26 mouse cellular contexts compared by ENCODE assay signal in the genomic region with DNA sequence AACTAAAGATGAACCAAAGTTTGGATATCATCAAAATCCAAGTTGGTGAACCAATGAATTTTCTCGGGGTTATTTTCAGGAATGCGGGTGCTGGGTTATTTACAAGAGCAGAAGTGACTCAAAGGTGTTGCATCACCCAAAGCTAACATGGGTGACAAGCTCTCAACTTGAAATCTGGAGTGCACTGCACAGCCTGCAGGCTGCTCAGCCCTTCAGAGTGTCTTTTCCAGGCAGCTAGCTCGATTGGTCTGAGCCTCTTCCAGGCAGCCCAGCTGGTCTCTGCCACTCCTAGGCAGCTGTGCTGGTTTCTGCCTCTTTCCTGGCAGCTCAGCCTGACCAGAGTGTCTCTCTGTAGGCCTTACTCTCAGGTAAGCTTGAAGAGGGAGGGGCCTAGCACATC.
A peak's percentile ranks its signal among the peaks of the same experiment; 100 is the strongest.
DNase-seq lines count a peak whose midpoint lies in the region; ATAC-seq and TF ChIP-seq lines count a peak whose summit lies in the region.
"Had no signal": no experiment of that assay in that cellular context is flagged by ENCODE, and none has a peak within 500 bp of the region (broad histone marks: within the 10 kb centered on the region; RNA-seq: fewer than 3 reads in every experiment).

No protein-coding gene starts in this region.

- no peaks in the 10 kb centered on the region for H3K36me3 ChIP-seq in myocyte (ENCODE audit: control insufficient read depth, insufficient read depth)
- no peaks in the 10 kb centered on the region for H3K36me3 ChIP-seq in midbrain, embryonic 15.5 days (replicated peaks)
- H3K36me3 ChIP-seq: heart, embryonic 12.5 days; midbrain, embryonic 13.5 days; neural tube, embryonic 15.5 days had no signal

- TF ChIP-seq POLR2A in lung, adult 2 months (IDR thresholded peaks at IDR 0.05; ENCODE audit: borderline replicate concordance, extremely low read depth, low read depth, low read length), result no peak
- TF ChIP-seq POLR2A in myocyte (IDR thresholded peaks at IDR 0.05; ENCODE audit: insufficient read length, low read depth), result no peak

- no peak overlapping the region for H3K27ac ChIP-seq in midbrain, embryonic 15.5 days
- H3K27ac ChIP-seq: forebrain, embryonic 13.5 days; hindbrain, embryonic 14.5 days; liver, embryonic 14.5 days; midbrain, embryonic 13.5 days; neural tube, embryonic 15.5 days had no signal

- no peaks in the 10 kb centered on the region for H3K79me2 ChIP-seq in myocyte (ENCODE audit: control insufficient read depth, insufficient read depth)

- H3K4me2 ChIP-seq in myocyte (ENCODE audit: low read depth), result no peak overlapping the region
- H3K4me2 ChIP-seq in midbrain, embryonic 15.5 days, result no peak overlapping the region
- H3K4me2 ChIP-seq: forebrain, embryonic 13.5 days; heart, embryonic 12.5 days; hindbrain, embryonic 14.5 days; midbrain, embryonic 13.5 days; neural tube, embryonic 15.5 days had no signal

- no peak for TF ChIP-seq CTCF in lung, adult 2 months (IDR thresholded peaks at IDR 0.05; ENCODE audit: insufficient read depth, low read length)

- H3K4me3 ChIP-seq in lung, adult 2 months (replicated peaks; ENCODE audit: extremely low read depth, low read depth, low read length), result no peak overlapping the region
- no peak overlapping the region for H3K4me3 ChIP-seq in myocyte
- H3K4me3 ChIP-seq in midbrain, embryonic 15.5 days, result no peak overlapping the region
- H3K4me3 ChIP-seq: forebrain, embryonic 13.5 days; heart, embryonic 12.5 days; midbrain, embryonic 13.5 days; neural tube, embryonic 15.5 days had no signal

- ATAC-seq in midbrain, embryonic 15.5 days (replicated peaks), result no peak
- ATAC-seq: forebrain, embryonic 13.5 days; inflammation-experienced regulatory T-cells, adult 6 months; midbrain, embryonic 13.5 days had no signal

- H3K4me1 ChIP-seq in lung, adult 2 months (ENCODE audit: control insufficient read depth, insufficient read depth, low read length), result peaks cover 4% of the 10 kb centered on the region
- H3K4me1 ChIP-seq in midbrain, embryonic 15.5 days, result no peaks in the 10 kb centered on the region
- H3K4me1 ChIP-seq: forebrain, embryonic 13.5 days; heart, embryonic 12.5 days; midbrain, embryonic 13.5 days; neural tube, embryonic 15.5 days had no signal

- no peak overlapping the region for H3ac ChIP-seq in myocyte (ENCODE audit: control insufficient read depth, insufficient read length)

- peak; percentile 20 to 30 for DNase-seq in lung, adult 18-20 months
- DNase-seq in lung, adult 2 months, result no peak
- DNase-seq in 416B (ENCODE audit: low read depth) (peak; percentile 43), adipocyte (ENCODE audit: low spot score) (peak; percentile 8)
- DNase-seq in layer of hippocampus, adult 11-12 months (ENCODE audit: low spot score), result no peak
- DNase-seq: adrenal gland, adult 8-10 months; cerebellum, adult 9-10 months; cerebellum, postnatal 36 days; gastrocnemius, postnatal 25 days; heart, adult 18-20 months; heart, postnatal 4 days; kidney, adult 11 months; layer of hippocampus, postnatal 36 days; left cerebral cortex, postnatal 4 days; liver; spleen, adult 18-20 months; thymus, postnatal 14 days had no signal

- WGBS in lung, adult 2 months, result 59% methylated on average over 3 of the region's 3 CpGs
- WGBS in midbrain, embryonic 15.5 days, result 78% methylated on average over 3 of the region's 3 CpGs

- H3K9me3 ChIP-seq in midbrain, embryonic 15.5 days, result no peaks in the 10 kb centered on the region
- H3K9me3 ChIP-seq: forebrain, embryonic 13.5 days; heart, embryonic 12.5 days; midbrain, embryonic 13.5 days; neural tube, embryonic 15.5 days had no signal

- no peaks in the 10 kb centered on the region for H3K27me3 ChIP-seq in myocyte (ENCODE audit: control insufficient read depth, insufficient read depth, insufficient read length)
- no peaks in the 10 kb centered on the region for H3K27me3 ChIP-seq in midbrain, embryonic 15.5 days (replicated peaks)
- H3K27me3 ChIP-seq: forebrain, embryonic 13.5 days; heart, embryonic 12.5 days; midbrain, embryonic 13.5 days; neural tube, embryonic 15.5 days had no signal

- H3K9ac ChIP-seq in midbrain, embryonic 15.5 days, result no peak overlapping the region
- H3K9ac ChIP-seq: forebrain, embryonic 13.5 days; heart, embryonic 12.5 days; hindbrain, embryonic 14.5 days; liver, embryonic 14.5 days; midbrain, embryonic 13.5 days; neural tube, embryonic 15.5 days had no signal

TF ChIP-seq in myocyte, 11 proteins besides CTCF, POLR2A, EP300 and RAD21:
- peak; percentile 62 for TF ChIP-seq CEBPB (IDR thresholded peaks at IDR 0.05; ENCODE audit: insufficient read depth, poor library complexity, severe bottlenecking)
- TF ChIP-seq MYOG (IDR thresholded peaks at IDR 0.05; ENCODE audit: control insufficient read depth in 1 of 3, insufficient read depth in 1 of 3, insufficient read length in 2 of 3, low read depth in 2 of 3), result peak; percentile 12 to 73 (median 22)
- TF ChIP-seq MYOD1 (IDR thresholded peaks at IDR 0.05; ENCODE audit: control insufficient read depth in 1 of 3, insufficient read length in 2 of 3, low read depth in 2 of 3), result peak in 2 of 3 experiments; percentile 6 to 37
- no peak for TF ChIP-seq SRF (IDR thresholded peaks at IDR 0.05; ENCODE audit: control insufficient read depth, insufficient read length, low read depth)
- TF ChIP-seq POLR2AphosphoS2 (IDR thresholded peaks at IDR 0.05; ENCODE audit: insufficient read length, low read depth), result no peak
- TF ChIP-seq REST (IDR thresholded peaks at IDR 0.05; ENCODE audit: insufficient read depth, insufficient read length), result no peak
TF ChIP-seq in myocyte: peak in this region for 3.

Comparison
In these comparisons a context has a peak if more than half of its experiments do, and no peak if none do; other contexts are left out.
1. DNase-seq: peak in lung, adult 18-20 months (2 of 2), 416B (single experiment) and adipocyte (single experiment); none in lung, adult 2 months (single experiment) and layer of hippocampus, adult 11-12 months (single experiment).